Mouse (Mus musculus): ENCODE results near the gene Olfr649. TPM values are rescaled to one million over a fixed set of nuclear protein-coding genes. Genes with fewer than 3 reads are reported as not detected.

Olfr649 gene
- not detected in 2 replicates for polyA plus RNA-seq (2014; fragmentation: Nextera tagmentation; extraction: Ambion mirVana)

DNA sequence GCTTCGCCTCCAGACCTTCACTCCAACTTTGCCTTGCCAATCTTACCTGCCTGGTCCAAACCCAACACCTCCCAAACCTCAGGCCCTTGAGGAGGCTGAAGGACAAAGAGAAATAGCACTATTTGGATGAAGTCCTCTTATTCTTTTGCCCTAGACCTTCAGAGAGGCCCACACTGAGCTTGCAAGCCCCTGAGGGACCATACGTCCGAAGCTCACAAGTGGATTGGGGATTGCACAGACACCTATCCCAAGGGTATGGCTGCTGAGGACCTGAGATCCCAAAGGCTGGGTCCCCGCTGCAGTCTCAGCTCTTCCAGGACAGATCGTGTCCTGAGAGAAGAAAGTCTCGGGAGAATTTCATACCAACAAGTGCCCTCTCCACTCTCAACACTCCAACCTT, at the start of gene Olfr649:
Gene Olfr649, minus strand, starts transcription at position 101 of the 400 bp plus-strand sequence.
- Histone ChIP-seq H3K4me2 (ENCODE audit: low read depth, low read length) (no peak within 1 kb of the TSS), H3K27me3 (replicated peaks; ENCODE audit: control insufficient read depth, insufficient read depth, low read length) (no peaks in the 10 kb centered on the region), H3K9me3 (ENCODE audit: control insufficient read depth, low read length) (no peaks in the 10 kb centered on the region), H3K4me1 (ENCODE audit: control insufficient read depth, insufficient read depth, low read length) (no peaks in the 10 kb centered on the region), H3K27ac (replicated peaks; ENCODE audit: low read depth, low read length) (no peak within 1 kb of the TSS), H3K36me3 (ENCODE audit: control insufficient read depth, insufficient read depth, low read length) (no peaks in the 10 kb centered on the region), H3K4me3 (ENCODE audit: low read depth, low read length) (no peak within 1 kb of the TSS), H3K9ac (ENCODE audit: low read depth, low read length) (no peak within 1 kb of the TSS)
- DNase-seq (ENCODE audit: low spot score) (no peak), ATAC-seq (ENCODE audit: low read depth) (no peak)
- 78% methylated on average over 6 of the region's 6 CpGs for WGBS

GRCm38 (mm10) chr7:104244287-104245181, 48.7 kb upstream of the Olfr649 start, which contains the start of gene Trim34a:
Gene Trim34a (plus strand): TSS chr7:104244457.
- H3K4me2 ChIP-seq (ENCODE audit: low read depth, low read length) = peak within 1 kb of the TSS; percentile 60
- no peaks in the 10 kb centered on the region for H3K27me3 ChIP-seq (replicated peaks; ENCODE audit: control insufficient read depth, insufficient read depth, low read length)
- no peaks in the 10 kb centered on the region for H3K36me3 ChIP-seq (ENCODE audit: control insufficient read depth, insufficient read depth, low read length)
- peak; percentile 82 for ATAC-seq (ENCODE audit: low read depth)
- peak within 1 kb of the TSS; percentile 61; the same call in 1 of the 2 replicates for H3K27ac ChIP-seq (replicated peaks; ENCODE audit: low read depth, low read length)
- no peaks in the 10 kb centered on the region for H3K4me1 ChIP-seq (ENCODE audit: control insufficient read depth, insufficient read depth, low read length)
- WGBS = 6% methylated on average over 13 of the region's 13 CpGs
- peak within 1 kb of the TSS; percentile 67 for H3K9ac ChIP-seq (ENCODE audit: low read depth, low read length)
- H3K9me3 ChIP-seq (ENCODE audit: control insufficient read depth, low read length) = no peaks in the 10 kb centered on the region
- peak within 1 kb of the TSS; percentile 47 for H3K4me3 ChIP-seq (ENCODE audit: low read depth, low read length)
- DNase-seq (ENCODE audit: low spot score) = peak; percentile 87

GRCm38 (mm10) chr7:104243616-104244015, 47.8 kb upstream of the Olfr649 start:
- no peaks in the 10 kb centered on the region for H3K4me1 ChIP-seq (ENCODE audit: control insufficient read depth, insufficient read depth, low read length)
- H3K27ac ChIP-seq (replicated peaks; ENCODE audit: low read depth, low read length) = no peak overlapping the region
- no peaks in the 10 kb centered on the region for H3K36me3 ChIP-seq (ENCODE audit: control insufficient read depth, insufficient read depth, low read length)
- H3K4me2 ChIP-seq (ENCODE audit: low read depth, low read length) = no peak overlapping the region
- DNase-seq (ENCODE audit: low spot score) = no peak
- H3K4me3 ChIP-seq (ENCODE audit: low read depth, low read length) = no peak overlapping the region
- H3K9ac ChIP-seq (ENCODE audit: low read depth, low read length) = no peak overlapping the region
- no peak for ATAC-seq (ENCODE audit: low read depth)
- H3K9me3 ChIP-seq (ENCODE audit: control insufficient read depth, low read length) = no peaks in the 10 kb centered on the region
- WGBS = 45% methylated on average over 1 of the region's 1 CpGs
- no peaks in the 10 kb centered on the region for H3K27me3 ChIP-seq (replicated peaks; ENCODE audit: control insufficient read depth, insufficient read depth, low read length)

GRCm38 (mm10) chr7:104240857-104241256, 45.1 kb upstream of the Olfr649 start:
- H3K36me3 ChIP-seq (ENCODE audit: control insufficient read depth, insufficient read depth, low read length) = no peaks in the 10 kb centered on the region
- no peak for DNase-seq (ENCODE audit: low spot score)
- H3K27me3 ChIP-seq (replicated peaks; ENCODE audit: control insufficient read depth, insufficient read depth, low read length) = no peaks in the 10 kb centered on the region
- no peak overlapping the region for H3K4me3 ChIP-seq (ENCODE audit: low read depth, low read length)
- no peak overlapping the region for H3K9ac ChIP-seq (ENCODE audit: low read depth, low read length)
- H3K4me2 ChIP-seq (ENCODE audit: low read depth, low read length) = no peak overlapping the region
- H3K27ac ChIP-seq (replicated peaks; ENCODE audit: low read depth, low read length) = no peak overlapping the region
- H3K4me1 ChIP-seq (ENCODE audit: control insufficient read depth, insufficient read depth, low read length) = no peaks in the 10 kb centered on the region
- ATAC-seq (ENCODE audit: low read depth) = no peak
- H3K9me3 ChIP-seq (ENCODE audit: control insufficient read depth, low read length) = no peaks in the 10 kb centered on the region

GRCm38 (mm10) chr7:104231203-104231602, 35.4 kb upstream of the Olfr649 start:
- Histone ChIP-seq H3K27me3 (replicated peaks; ENCODE audit: control insufficient read depth, insufficient read depth, low read length) (no peaks in the 10 kb centered on the region), H3K9ac (ENCODE audit: low read depth, low read length) (no peak overlapping the region), H3K4me3 (ENCODE audit: low read depth, low read length) (no peak overlapping the region), H3K27ac (replicated peaks; ENCODE audit: low read depth, low read length) (no peak overlapping the region), H3K9me3 (ENCODE audit: control insufficient read depth, low read length) (no peaks in the 10 kb centered on the region), H3K36me3 (ENCODE audit: control insufficient read depth, insufficient read depth, low read length) (no peaks in the 10 kb centered on the region), H3K4me1 (ENCODE audit: control insufficient read depth, insufficient read depth, low read length) (no peaks in the 10 kb centered on the region), H3K4me2 (ENCODE audit: low read depth, low read length) (no peak overlapping the region)
- ATAC-seq (ENCODE audit: low read depth) (no peak), DNase-seq (ENCODE audit: low spot score) (no peak)
- 33% methylated on average over 2 of the region's 2 CpGs for WGBS

- 2% methylated on average over 31 of the region's 37 CpGs for WGBS
- peak within 1 kb of the TSS; percentile 60 for H3K4me2 ChIP-seq (ENCODE audit: low read depth, low read length)
- 0 out of 2 replicates have a peak, but pooled peaks cover 3% of the 10 kb centered on the region for H3K4me1 ChIP-seq (ENCODE audit: control insufficient read depth, insufficient read depth, low read length)
- no peaks in the 10 kb centered on the region for H3K9me3 ChIP-seq (ENCODE audit: control insufficient read depth, low read length)
- peak within 1 kb of the TSS; percentile 36 for H3K4me3 ChIP-seq (ENCODE audit: low read depth, low read length)
- no peaks in the 10 kb centered on the region for H3K36me3 ChIP-seq (ENCODE audit: control insufficient read depth, insufficient read depth, low read length)
- H3K27ac ChIP-seq (replicated peaks; ENCODE audit: low read depth, low read length) = no peak within 1 kb of the TSS
- H3K9ac ChIP-seq (ENCODE audit: low read depth, low read length) = peak within 1 kb of the TSS; percentile 56
- DNase-seq (ENCODE audit: low spot score) (peak; percentile 45), ATAC-seq (ENCODE audit: low read depth) (peak; percentile 55; the same call in 1 of the 2 replicates)
- no peaks in the 10 kb centered on the region for H3K27me3 ChIP-seq (replicated peaks; ENCODE audit: control insufficient read depth, insufficient read depth, low read length)
Observed at GRCm38 (mm10) chr7:104218701-104219569, 23.1 kb upstream of the Olfr649 start, which contains the start of gene Trim6. Gene Trim6 (plus strand): TSS chr7:104218793.

DNA sequence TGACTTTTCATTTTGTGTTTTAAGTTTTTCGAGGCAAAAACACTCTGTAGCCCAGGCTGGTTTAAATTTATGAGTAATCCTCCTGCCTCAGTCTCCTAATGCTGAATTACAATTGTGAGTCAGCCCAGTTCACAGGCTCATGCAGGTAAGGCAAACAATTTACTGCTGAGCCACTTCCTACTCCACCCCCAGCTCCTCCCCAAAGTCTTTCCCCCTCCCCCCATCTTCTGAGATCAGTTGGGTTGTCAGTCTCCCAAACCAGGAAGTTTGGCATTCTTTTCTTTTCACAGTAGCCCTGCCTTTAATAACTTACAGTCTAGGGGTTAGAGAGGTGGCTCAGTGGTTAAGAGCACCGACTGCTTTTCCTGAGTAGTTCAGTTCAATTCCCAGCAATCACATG, 22.1 kb upstream of the Olfr649 start:
- ATAC-seq (ENCODE audit: low read depth) (no peak), DNase-seq (ENCODE audit: low spot score) (no peak)
- Histone ChIP-seq H3K4me2 (ENCODE audit: low read depth, low read length) (no peak overlapping the region), H3K27ac (replicated peaks; ENCODE audit: low read depth, low read length) (no peak overlapping the region), H3K36me3 (ENCODE audit: control insufficient read depth, insufficient read depth, low read length) (no peaks in the 10 kb centered on the region), H3K27me3 (replicated peaks; ENCODE audit: control insufficient read depth, insufficient read depth, low read length) (no peaks in the 10 kb centered on the region), H3K9me3 (ENCODE audit: control insufficient read depth, low read length) (no peaks in the 10 kb centered on the region), H3K4me1 (ENCODE audit: control insufficient read depth, insufficient read depth, low read length) (0 out of 2 replicates have a peak, but pooled peaks cover 3% of the 10 kb centered on the region), H3K4me3 (ENCODE audit: low read depth, low read length) (no peak overlapping the region), H3K9ac (ENCODE audit: low read depth, low read length) (no peak overlapping the region)
- 57% methylated on average over 2 of the region's 2 CpGs for WGBS

DNA sequence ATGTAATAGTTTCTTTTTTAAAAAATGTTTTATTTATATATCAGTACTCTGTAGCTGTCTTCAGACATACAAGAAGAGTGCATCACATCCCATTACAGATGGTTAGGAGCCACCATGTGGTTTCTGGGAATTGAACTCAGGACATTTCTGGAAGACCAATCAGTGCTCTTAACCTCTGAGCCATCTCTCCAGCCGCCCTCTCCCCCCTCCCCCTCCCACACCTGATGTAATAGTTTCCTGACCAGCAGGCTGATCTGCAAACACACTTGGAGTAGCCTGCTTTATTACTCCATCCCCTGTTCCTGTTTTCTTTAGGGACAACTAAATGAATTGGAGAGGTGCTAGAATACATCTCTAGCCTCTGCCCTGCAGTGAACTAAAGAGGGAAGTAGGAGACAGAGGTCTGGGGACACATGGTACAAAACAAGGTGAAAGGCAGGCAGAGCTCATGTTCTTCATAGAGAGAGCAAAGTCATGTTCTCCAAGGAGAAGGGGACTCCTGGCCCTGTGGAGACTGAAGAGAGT, 20.3 kb upstream of the Olfr649 start:
- no peak overlapping the region for H3K9ac ChIP-seq (ENCODE audit: low read depth, low read length)
- no peaks in the 10 kb centered on the region for H3K27me3 ChIP-seq (replicated peaks; ENCODE audit: control insufficient read depth, insufficient read depth, low read length)
- H3K27ac ChIP-seq (replicated peaks; ENCODE audit: low read depth, low read length) = no peak overlapping the region
- ATAC-seq (ENCODE audit: low read depth) = no peak
- H3K4me3 ChIP-seq (ENCODE audit: low read depth, low read length) = no peak overlapping the region
- 50% methylated on average over 1 of the region's 1 CpGs for WGBS
- no peaks in the 10 kb centered on the region for H3K9me3 ChIP-seq (ENCODE audit: control insufficient read depth, low read length)
- no peak for DNase-seq (ENCODE audit: low spot score)
- no peak overlapping the region for H3K4me2 ChIP-seq (ENCODE audit: low read depth, low read length)
- H3K36me3 ChIP-seq (ENCODE audit: control insufficient read depth, insufficient read depth, low read length) = no peaks in the 10 kb centered on the region
- 0 out of 2 replicates have a peak, but pooled peaks cover 3% of the 10 kb centered on the region for H3K4me1 ChIP-seq (ENCODE audit: control insufficient read depth, insufficient read depth, low read length)

All from embryonic facial prominence, embryonic 14.5 days (tissue).